Mouse (Mus musculus) liver, embryonic 11.5 days (tissue): Measurements from ENCODE around the gene Lrtm1. TPM values are rescaled to one million over a fixed set of nuclear protein-coding genes. Genes with fewer than 3 reads are reported as not detected.

Experiments
- ATAC-seq: fragments of 200-750 bp; cut with Nextera tagmentation; replicated peaks from 2 replicates; pipeline ENCODE4 v1.8.0; 2017; ENCODE audit warnings: moderate number of reproducible peaks, mild to moderate bottlenecking, moderate TSS enrichment, moderate library complexity; ENCODE audit not compliant: low FRiP score
- DNase-seq: peaks from one replicate; pipeline ENCODE4 v3.0.0-alpha.2; 2017; ENCODE audit warnings: low spot score
- H3K27ac ChIP-seq: fragments of 300-500 bp; sonication (generic); 2 replicates; pipeline ENCODE4 v1.5.1; 2014; ENCODE audit warnings: mild to moderate bottlenecking, low read depth, low read length, control low read depth
- H3K27me3 ChIP-seq: fragments of 300-500 bp; sonication (generic); replicated peaks from 2 replicates; pipeline ENCODE4 v1.6.1; 2014; ENCODE audit warnings: low read length, mixed read lengths; ENCODE audit not compliant: control insufficient read depth, insufficient read depth
- H3K36me3 ChIP-seq: fragments of 300-500 bp; sonication (generic); 2 replicates; pipeline ENCODE4 v1.6.1; 2014; ENCODE audit warnings: mild to moderate bottlenecking, low read length, moderate library complexity, mixed read lengths; ENCODE audit not compliant: control insufficient read depth, insufficient read depth
- H3K4me1 ChIP-seq: fragments of 300-500 bp; sonication (generic); replicated peaks from 2 replicates; pipeline ENCODE4 v1.6.1; 2014; ENCODE audit warnings: low read length, mixed read lengths; ENCODE audit not compliant: control insufficient read depth, insufficient read depth
- H3K4me2 ChIP-seq: fragments of 300-500 bp; sonication (generic); 2 replicates; pipeline ENCODE4 v1.6.1; 2014; ENCODE audit warnings: mild to moderate bottlenecking, control low read depth, moderate library complexity
- H3K4me3 ChIP-seq: fragments of 300-500 bp; sonication (generic); 2 replicates; pipeline ENCODE4 v1.5.1; 2014; ENCODE audit warnings: low read depth, low read length, control low read depth
- H3K9ac ChIP-seq: fragments of 300-500 bp; sonication (generic); 2 replicates; pipeline ENCODE4 v1.6.1; 2014; ENCODE audit warnings: low read depth, low read length, control low read depth
- H3K9me3 ChIP-seq: fragments of 300-500 bp; sonication (generic); 2 replicates; pipeline ENCODE4 v1.6.1; 2016; ENCODE audit warnings: low read length, inconsistent platforms, mixed read lengths; ENCODE audit not compliant: control insufficient read depth
- WGBS: fragments of 180-500 bp; shearing (Covaris S2); extraction: QIAGEN DNeasy Blood & Tissue Kit; methylation state at CpG from one replicate; pipeline ENCODE4 v1.1.7; 2014; 5-methylcytosine and 5-hydroxymethylcytosine counted together
- polyA plus RNA-seq: library from polyadenylated mRNA; unstranded; fragments of >200 nt; fragmentation: Nextera tagmentation; extraction: Ambion mirVana; gene quantifications from 2 replicates; pipeline ENCODE4 v1.2.1, GENCODE M21; 2014

Gene Lrtm1
- polyA plus RNA-seq, 1 experiment from 2014 or later: not detected

DNA sequence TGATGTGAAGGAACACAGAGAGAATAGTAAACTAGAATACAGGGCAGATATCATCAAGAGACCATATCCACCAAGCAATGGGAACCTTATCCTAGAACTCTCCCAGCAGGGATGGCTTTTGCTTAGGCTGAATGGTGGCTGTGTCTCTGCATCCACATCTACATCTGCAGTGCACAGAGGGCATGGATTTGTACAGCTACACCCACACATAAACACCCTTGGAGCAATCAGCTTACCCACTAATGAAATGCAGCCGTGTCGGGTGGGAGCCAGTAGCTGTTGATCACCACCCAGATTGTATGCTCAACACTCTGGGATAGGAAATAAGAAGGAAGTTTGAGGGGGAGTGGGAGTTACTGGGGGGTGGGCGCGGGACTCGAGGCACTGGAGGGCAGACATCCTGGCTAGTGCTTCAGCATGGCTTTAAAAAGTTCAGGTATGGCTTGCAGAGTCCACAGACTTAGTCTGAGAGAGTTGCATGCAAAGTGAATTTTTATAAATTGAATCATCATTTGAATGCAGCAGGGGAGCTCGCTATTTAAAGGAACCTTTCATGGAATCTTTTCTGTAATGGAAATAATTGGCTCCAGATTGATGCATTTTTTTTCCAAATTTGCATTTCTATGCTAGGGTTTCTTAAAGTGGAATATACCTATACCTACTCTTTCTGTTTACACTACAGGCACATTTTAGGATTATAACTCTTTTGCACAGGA is 10.5 kb downstream of the Lrtm1 start:
- Histone ChIP-seq H3K9ac (no peak overlapping the region), H3K36me3 (no peaks in the 10 kb centered on the region), H3K4me1 (no peaks in the 10 kb centered on the region), H3K27me3 (no peaks in the 10 kb centered on the region), H3K9me3 (no peaks in the 10 kb centered on the region), H3K4me2 (no peak overlapping the region), H3K27ac (no peak overlapping the region), H3K4me3 (no peak overlapping the region)
- 76% methylated on average over 6 of the region's 6 CpGs for WGBS
- DNase-seq (no peak), ATAC-seq (no peak)

GRCm38 (mm10) chr14:29029107-29029469 is 11.1 kb downstream of the Lrtm1 start:
- no peak for DNase-seq
- 85% methylated on average over 2 of the region's 2 CpGs for WGBS

GRCm38 (mm10) chr14:29029896-29030420 is 11.9 kb downstream of the Lrtm1 start:
- no peak for ATAC-seq
- 71% methylated on average over 11 of the region's 11 CpGs for WGBS
- no peak for DNase-seq
- no peaks in the 10 kb centered on the region for H3K9me3 ChIP-seq
- no peak overlapping the region for H3K4me2 ChIP-seq
- H3K9ac ChIP-seq: no peak overlapping the region
- no peak overlapping the region for H3K4me3 ChIP-seq
- H3K4me1 ChIP-seq: no peaks in the 10 kb centered on the region
- H3K27me3 ChIP-seq: no peaks in the 10 kb centered on the region
- H3K27ac ChIP-seq: no peak overlapping the region
- no peaks in the 10 kb centered on the region for H3K36me3 ChIP-seq

More at GRCm38 (mm10) chr14:29029107-29029469, 11.1 kb downstream of the Lrtm1 start:
- Histone ChIP-seq H3K36me3 (no peaks in the 10 kb centered on the region), H3K4me2 (no peak overlapping the region), H3K9ac (no peak overlapping the region), H3K9me3 (no peaks in the 10 kb centered on the region), H3K27me3 (no peaks in the 10 kb centered on the region), H3K4me3 (no peak overlapping the region), H3K27ac (no peak overlapping the region), H3K4me1 (no peaks in the 10 kb centered on the region)
- ATAC-seq: no peak

GRCm38 (mm10) chr14:29030519-29030918 is 12.5 kb downstream of the Lrtm1 start:
- WGBS: 75% methylated on average over 9 of the region's 9 CpGs
- no peaks in the 10 kb centered on the region for H3K27me3 ChIP-seq
- H3K4me1 ChIP-seq: no peaks in the 10 kb centered on the region
- DNase-seq (no peak), ATAC-seq (no peak)
- H3K9ac ChIP-seq: no peak overlapping the region
- no peaks in the 10 kb centered on the region for H3K9me3 ChIP-seq
- H3K4me2 ChIP-seq: no peak overlapping the region
- no peak overlapping the region for H3K4me3 ChIP-seq
- no peaks in the 10 kb centered on the region for H3K36me3 ChIP-seq
- H3K27ac ChIP-seq: no peak overlapping the region

DNA sequence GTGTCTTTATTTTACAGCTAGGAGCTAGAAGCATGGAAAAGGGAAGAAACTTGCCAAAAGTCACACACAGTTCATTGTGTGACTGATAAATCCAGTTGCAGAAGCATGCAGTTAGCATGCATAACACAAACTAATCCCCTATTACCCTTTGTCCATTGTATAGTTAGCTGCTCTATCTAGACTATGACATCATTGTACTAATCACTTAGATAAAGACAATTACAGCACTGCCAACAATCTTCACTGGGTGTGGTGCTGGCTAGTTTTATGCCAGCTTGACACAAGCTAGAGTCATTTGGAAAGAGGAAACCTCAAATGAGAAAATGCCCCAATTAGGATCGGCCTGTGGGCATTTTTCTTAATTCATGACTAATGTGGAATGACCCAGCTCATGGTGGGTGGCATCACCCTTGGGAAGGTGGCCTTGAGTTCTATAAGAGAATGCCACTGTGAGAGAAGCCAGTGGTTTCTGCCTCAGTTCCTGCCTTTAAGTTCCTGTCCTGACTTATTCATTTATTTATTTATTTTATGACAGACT is 13.9 kb downstream of the Lrtm1 start:
- Histone ChIP-seq H3K4me3 (no peak overlapping the region), H3K4me1 (no peaks in the 10 kb centered on the region), H3K9me3 (no peaks in the 10 kb centered on the region), H3K4me2 (no peak overlapping the region), H3K36me3 (no peaks in the 10 kb centered on the region), H3K27ac (no peak overlapping the region), H3K9ac (no peak overlapping the region), H3K27me3 (no peaks in the 10 kb centered on the region)
- DNase-seq (no peak), ATAC-seq (no peak)
- 77% methylated on average over 1 of the region's 1 CpGs for WGBS

DNA sequence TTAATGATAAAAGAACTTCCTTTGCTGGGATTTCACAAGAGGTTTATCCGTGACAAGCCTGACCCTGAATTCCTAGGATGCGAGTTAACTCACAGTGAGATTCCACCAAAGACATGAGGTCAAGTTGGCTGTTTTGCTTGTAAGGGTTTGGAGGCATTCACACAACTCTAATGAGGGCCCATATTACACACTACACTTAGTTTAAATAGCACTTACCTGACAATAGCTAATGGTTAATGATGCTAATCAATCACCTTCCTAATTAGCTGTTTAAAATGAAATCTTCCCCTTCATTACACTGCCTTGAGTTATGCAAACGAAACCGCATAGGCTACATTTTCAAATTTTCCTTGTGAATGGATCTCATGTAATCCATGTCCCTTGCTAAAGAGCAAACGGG is 20.2 kb downstream of the Lrtm1 start:
- Histone ChIP-seq H3K4me2 (no peak overlapping the region), H3K27ac (no peak overlapping the region), H3K9ac (no peak overlapping the region), H3K27me3 (no peaks in the 10 kb centered on the region), H3K4me1 (no peaks in the 10 kb centered on the region), H3K36me3 (no peaks in the 10 kb centered on the region), H3K9me3 (no peaks in the 10 kb centered on the region), H3K4me3 (no peak overlapping the region)
- ATAC-seq (no peak), DNase-seq (no peak)
- WGBS: 79% methylated on average over 5 of the region's 5 CpGs

DNA sequence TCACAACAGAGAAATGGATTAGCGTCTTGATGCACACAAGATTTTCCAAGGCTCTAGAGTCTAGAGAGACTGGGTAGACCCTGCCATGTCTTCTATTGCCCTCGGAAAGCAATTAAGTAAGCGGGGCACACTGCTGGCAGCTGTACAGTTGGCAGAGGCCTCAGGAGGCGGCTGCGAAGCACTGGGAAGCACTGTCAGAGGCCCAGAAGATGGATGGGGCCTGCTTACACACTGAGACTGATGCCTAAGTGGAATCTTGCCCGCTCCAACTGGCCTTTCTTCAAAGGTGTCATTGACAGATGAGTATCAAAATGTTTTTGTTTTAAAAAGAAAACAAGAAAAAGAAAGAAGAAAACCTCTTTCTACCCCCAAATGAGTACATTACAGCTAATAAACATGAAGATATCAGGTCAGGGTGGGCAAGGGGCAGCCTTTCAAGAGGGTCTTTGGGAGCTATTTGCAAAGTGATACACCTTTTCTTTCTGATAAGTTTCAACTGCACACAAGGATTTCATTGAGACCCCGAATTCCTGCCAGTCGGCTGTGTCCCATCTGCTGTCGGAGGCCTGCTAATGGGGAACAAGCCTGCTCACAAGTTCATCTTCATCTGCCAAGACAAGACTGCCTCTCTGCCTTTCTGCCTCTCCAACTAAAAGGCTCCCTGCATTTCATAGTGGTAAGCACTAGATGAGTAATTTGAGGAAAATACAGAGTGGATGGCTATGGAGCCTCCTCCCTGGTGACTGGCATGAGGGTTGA is 22.8 kb downstream of the Lrtm1 start:
- WGBS: 59% methylated on average over 9 of the region's 9 CpGs
- DNase-seq: no peak

GRCm38 (mm10) chr14:29041498-29041897 is 23.5 kb downstream of the Lrtm1 start:
- no peak overlapping the region for H3K4me3 ChIP-seq
- no peaks in the 10 kb centered on the region for H3K36me3 ChIP-seq
- WGBS: 74% methylated on average over 1 of the region's 1 CpGs
- H3K27me3 ChIP-seq: no peaks in the 10 kb centered on the region
- no peak for ATAC-seq
- no peak for DNase-seq
- H3K9me3 ChIP-seq: no peaks in the 10 kb centered on the region
- no peak overlapping the region for H3K27ac ChIP-seq
- H3K4me1 ChIP-seq: no peaks in the 10 kb centered on the region
- no peak overlapping the region for H3K9ac ChIP-seq
- H3K4me2 ChIP-seq: no peak overlapping the region

More for the DNA sequence above, 22.8 kb downstream of the Lrtm1 start:
- H3K27ac ChIP-seq: no peak overlapping the region
- no peaks in the 10 kb centered on the region for H3K9me3 ChIP-seq
- ATAC-seq: no peak
- H3K4me1 ChIP-seq: no peaks in the 10 kb centered on the region
- H3K36me3 ChIP-seq: no peaks in the 10 kb centered on the region
- no peaks in the 10 kb centered on the region for H3K27me3 ChIP-seq
- H3K4me3 ChIP-seq: no peak overlapping the region
- no peak overlapping the region for H3K4me2 ChIP-seq
- no peak overlapping the region for H3K9ac ChIP-seq
